In genomic region chr7:111301791-111302488, GRCm38 (mm10) we compare ENCODE assay signal across 11 mouse cellular contexts.
DNase-seq lines count a peak whose midpoint lies in the region; ATAC-seq and TF ChIP-seq lines count a peak whose summit lies in the region.
"Had no signal": no experiment of that assay in that cellular context is flagged by ENCODE, and none has a peak within 500 bp of the region (broad histone marks: within the 10 kb centered on the region; RNA-seq: fewer than 3 reads in every experiment).

No protein-coding gene starts in this region.

- ATAC-seq in forebrain, embryonic 15.5 days (replicated peaks), result peak; percentile 53
- no peak for ATAC-seq in neural tube, embryonic 12.5 days (ENCODE audit: low FRiP score, low read depth)

- TF ChIP-seq CTCF in brain, embryonic 14.5 days (IDR thresholded peaks at IDR 0.05; ENCODE audit: borderline replicate concordance, extremely low read depth, insufficient read depth, insufficient read length), result no peak

- H3K9ac ChIP-seq in forebrain, embryonic 15.5 days (replicated peaks), result peak overlapping the region; percentile 25
- no peak overlapping the region for H3K9ac ChIP-seq in neural tube, embryonic 12.5 days
- H3K9ac ChIP-seq: limb, embryonic 13.5 days had no signal

- H3K4me2 ChIP-seq in forebrain, embryonic 15.5 days (replicated peaks), result peak overlapping the region; percentile 36
- peak overlapping the region; percentile 24; the same call in 1 of the 2 replicates for H3K4me2 ChIP-seq in neural tube, embryonic 12.5 days (replicated peaks)
- H3K4me2 ChIP-seq: limb, embryonic 13.5 days had no signal

- WGBS in forebrain, embryonic 15.5 days, result 23% methylated on average over 16 of the region's 16 CpGs
- WGBS in neural tube, embryonic 12.5 days, result 59% methylated on average over 16 of the region's 16 CpGs

- no peak overlapping the region for H3K4me3 ChIP-seq in forebrain, embryonic 15.5 days
- H3K4me3 ChIP-seq in neural tube, embryonic 12.5 days, result no peak overlapping the region
- H3K4me3 ChIP-seq: limb, embryonic 13.5 days had no signal

- TF ChIP-seq POLR2A in brain, embryonic 14.5 days (IDR thresholded peaks at IDR 0.05; ENCODE audit: borderline replicate concordance, extremely low read depth, insufficient read depth, insufficient read length, poor library complexity, severe bottlenecking), result no peak

- peak overlapping the region; percentile 83 for H3K27ac ChIP-seq in forebrain, embryonic 15.5 days (replicated peaks)
- no peak overlapping the region for H3K27ac ChIP-seq in neural tube, embryonic 12.5 days
- H3K27ac ChIP-seq: limb, embryonic 13.5 days had no signal

- H3K4me1 ChIP-seq in forebrain, embryonic 15.5 days, result peaks cover 11% of the 10 kb centered on the region
- H3K4me1 ChIP-seq in neural tube, embryonic 12.5 days, result peaks cover 9% of the 10 kb centered on the region; the same call in 1 of the 2 replicates
- H3K4me1 ChIP-seq: limb, embryonic 13.5 days had no signal

- H3K36me3 ChIP-seq in forebrain, embryonic 15.5 days, result no peaks in the 10 kb centered on the region
- no peaks in the 10 kb centered on the region for H3K36me3 ChIP-seq in neural tube, embryonic 12.5 days
- H3K36me3 ChIP-seq: G1E; limb, embryonic 13.5 days had no signal

- no peaks in the 10 kb centered on the region for H3K9me3 ChIP-seq in forebrain, embryonic 15.5 days
- H3K9me3 ChIP-seq in neural tube, embryonic 12.5 days, result no peaks in the 10 kb centered on the region
- H3K9me3 ChIP-seq: limb, embryonic 13.5 days had no signal

- H3K27me3 ChIP-seq in forebrain, embryonic 15.5 days, result no peaks in the 10 kb centered on the region
- no peaks in the 10 kb centered on the region for H3K27me3 ChIP-seq in neural tube, embryonic 12.5 days (replicated peaks)
- H3K27me3 ChIP-seq: limb, embryonic 13.5 days had no signal

- DNase-seq in brain, embryonic 14.5 days (ENCODE audit: low read depth), result peak; percentile 72
- peak; percentile 34 to 65 for DNase-seq in layer of hippocampus, postnatal 14 days (ENCODE audit: low spot score in 2 of 2)
- no peak for DNase-seq in kidney, adult 8-10 months
- no peak for DNase-seq in thymus, postnatal 0 days (ENCODE audit: low spot score)
- no peak for DNase-seq in heart, adult 9 months (ENCODE audit: low spot score in 2 of 2)
- DNase-seq: gastrocnemius, postnatal 14 days; heart, postnatal 36 days had no signal

Comparison
In these comparisons a context has a peak if more than half of its experiments do, and no peak if none do; other contexts are left out.
1. DNase-seq: peak in brain, embryonic 14.5 days (single experiment) and layer of hippocampus, postnatal 14 days (2 of 2); none in kidney, adult 8-10 months (0 of 2), thymus, postnatal 0 days (single experiment) and heart, adult 9 months (0 of 2).